Mouse (Mus musculus) testis, adult 2 months (tissue): ENCODE data around the gene Ccdc105. TPM values are rescaled to one million over a fixed set of nuclear protein-coding genes. Genes with fewer than 3 reads are reported as not detected.

Experiments
- H3K27ac ChIP-seq: fragments of 200-500 bp; 2 replicates; pipeline ENCODE4 v1.5.1; 2012; ENCODE audit warnings: low read depth, low read length; ENCODE audit not compliant: control insufficient read depth, insufficient read depth
- H3K27me3 ChIP-seq: fragments of 200-500 bp; 2 replicates; pipeline ENCODE4 v1.6.1; 2012; ENCODE audit warnings: mild to moderate bottlenecking, low read length, moderate library complexity; ENCODE audit not compliant: control insufficient read depth, insufficient read depth
- H3K36me3 ChIP-seq: fragments of 200-500 bp; 2 replicates; pipeline ENCODE4 v1.6.1; 2012; ENCODE audit warnings: mild to moderate bottlenecking, low read length; ENCODE audit not compliant: control insufficient read depth, insufficient read depth
- H3K4me1 ChIP-seq: fragments of 200-500 bp; 2 replicates; pipeline ENCODE4 v1.6.1; 2012; ENCODE audit warnings: low read length; ENCODE audit not compliant: control insufficient read depth, insufficient read depth
- H3K4me3 ChIP-seq: fragments of 200-500 bp; 2 replicates; pipeline ENCODE4 v1.5.1; 2012; ENCODE audit warnings: low read depth, mild to moderate bottlenecking, low read length, moderate library complexity, mixed read lengths; ENCODE audit not compliant: control insufficient read depth
- CTCF ChIP-seq: fragments of 200-500 bp; IDR thresholded peaks from 2 replicates; pipeline ENCODE4 v1.5.1; 2012; ENCODE audit warnings: low read depth, mild to moderate bottlenecking, inconsistent platforms, low read length, moderate library complexity; ENCODE audit not compliant: control insufficient read depth, insufficient read depth, insufficient replicate concordance
- POLR2A ChIP-seq: fragments of 200-500 bp; IDR thresholded peaks from 2 replicates; pipeline ENCODE4 v1.6.1; 2012; ENCODE audit warnings: low read depth, mild to moderate bottlenecking, inconsistent platforms, low read length, moderate library complexity; ENCODE audit not compliant: control insufficient read depth
- polyA plus RNA-seq: library from polyadenylated mRNA; depleted of rRNA; stranded (reverse); fragments of >200 nt; gene quantifications from 2 replicates; pipeline ENCODE4 v1.2.3, GENCODE M21; 2012; rRNA removed

Gene Ccdc105
- polyA plus RNA-seq, 1 experiment, result 93.9 TPM

GRCm38 (mm10) chr10:78714129-78714528, 38.7 kb downstream of the Ccdc105 start:
- TF ChIP-seq CTCF (no peak), POLR2A (no peak)
- H3K36me3 ChIP-seq, result no peaks in the 10 kb centered on the region
- no peak overlapping the region for H3K4me3 ChIP-seq
- H3K4me1 ChIP-seq, result peaks cover 6% of the 10 kb centered on the region
- no peak overlapping the region for H3K27ac ChIP-seq
- no peaks in the 10 kb centered on the region for H3K27me3 ChIP-seq

GRCm38 (mm10) chr10:78710706-78711105, 42.2 kb downstream of the Ccdc105 start:
- Histone ChIP-seq H3K4me3 (no peak overlapping the region), H3K36me3 (no peaks in the 10 kb centered on the region), H3K4me1 (no peaks in the 10 kb centered on the region), H3K27ac (no peak overlapping the region), H3K27me3 (no peaks in the 10 kb centered on the region)
- TF ChIP-seq POLR2A, result no peak
- no peak for TF ChIP-seq CTCF

GRCm38 (mm10) chr10:78700881-78701280, 52.0 kb downstream of the Ccdc105 start:
- no peak overlapping the region for H3K27ac ChIP-seq
- TF ChIP-seq POLR2A, result no peak
- no peak for TF ChIP-seq CTCF
- no peak overlapping the region for H3K4me3 ChIP-seq
- no peaks in the 10 kb centered on the region for H3K27me3 ChIP-seq
- no peaks in the 10 kb centered on the region for H3K4me1 ChIP-seq
- no peaks in the 10 kb centered on the region for H3K36me3 ChIP-seq

Other genes with a start within 250 kb of the Ccdc105 start
- 0.54 and 0.67 TPM in 2 replicates for gene Olfr1358, start 235.6 kb downstream of the Ccdc105 start, polyA plus RNA-seq
- gene Ilvbl, start 178.7 kb downstream of the Ccdc105 start, polyA plus RNA-seq, result 11.1 and 12.0 TPM in 2 replicates
- gene Syde1, start 161.1 kb downstream of the Ccdc105 start, polyA plus RNA-seq, result 1.4 and 1.6 TPM in 2 replicates
- not detected in 2 replicates for gene Olfr1357, start 135.0 kb downstream of the Ccdc105 start, polyA plus RNA-seq
- gene Casp14, start 34.8 kb downstream of the Ccdc105 start, polyA plus RNA-seq, result not detected in 2 replicates
- gene Slc1a6, start 27.4 kb upstream of the Ccdc105 start, polyA plus RNA-seq, result 0.65 and 0.85 TPM in 2 replicates
- not detected in 2 replicates for gene Olfr1356, start 99.1 kb upstream of the Ccdc105 start, polyA plus RNA-seq
- not detected in 2 replicates for gene Olfr1355, start 122.5 kb upstream of the Ccdc105 start, polyA plus RNA-seq
- not detected in 2 replicates for gene Olfr1354, start 160.1 kb upstream of the Ccdc105 start, polyA plus RNA-seq
- gene Olfr8, start 197.6 kb upstream of the Ccdc105 start, polyA plus RNA-seq, result not detected in 2 replicates
- gene Olfr1353, start 210.2 kb upstream of the Ccdc105 start, polyA plus RNA-seq, result not detected in 2 replicates
- gene Olfr1352, start 228.0 kb upstream of the Ccdc105 start, polyA plus RNA-seq, result not detected in 2 replicates